Mouse (Mus musculus): ENCODE measurements around the gene Wnt8b. TPM values are rescaled to one million over a fixed set of nuclear protein-coding genes. Genes with fewer than 3 reads are reported as not detected.
"Not testable (repeated sequence)": the region's sequence is repeated elsewhere in the genome, so short reads cannot be mapped to it uniquely, and the experiment has no call there.

Wnt8b gene
- 0.12 and 0.15 TPM in 2 replicates for polyA plus RNA-seq (2015; fragmentation: Nextera tagmentation; extraction: Ambion mirVana)

DNA sequence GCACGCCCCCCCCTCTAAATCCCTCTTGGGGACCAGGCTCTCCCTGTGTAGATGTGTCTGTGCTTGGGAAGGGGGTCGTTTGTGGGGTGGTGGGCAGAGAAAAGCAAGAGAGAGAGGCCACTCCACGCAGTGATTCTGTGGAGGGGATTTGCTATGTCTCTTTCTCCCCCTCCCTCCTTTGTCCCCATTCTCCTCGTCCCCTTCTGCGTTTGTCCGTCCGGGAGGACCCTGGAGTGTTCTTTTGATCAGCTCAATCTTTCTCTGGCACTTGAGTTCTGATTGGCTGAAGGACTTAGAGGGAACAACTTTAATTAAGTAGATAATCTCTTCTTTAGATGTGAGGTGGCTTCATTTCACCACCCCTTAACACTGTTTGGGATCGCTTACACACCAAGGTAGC lies at the start of gene Wnt8b:
Gene Wnt8b (plus strand): TSS at position 345 of the 400 bp plus-strand sequence.
- Histone ChIP-seq H3K4me2 (no peak within 1 kb of the TSS), H3K36me3 (no peaks in the 10 kb centered on the region), H3K27ac (no peak within 1 kb of the TSS), H3K9me3 (no peaks in the 10 kb centered on the region), H3K4me3 (replicated peaks) (no peak within 1 kb of the TSS), H3K27me3 (replicated peaks) (no peaks in the 10 kb centered on the region; the same call in none of the 2 replicates), H3K4me1 (no peaks in the 10 kb centered on the region), H3K9ac (no peak within 1 kb of the TSS)
- ATAC-seq (ENCODE audit: insufficient read depth, low FRiP score, low read depth) = no peak
- 44% methylated on average over 8 of the region's 8 CpGs for WGBS

DNA sequence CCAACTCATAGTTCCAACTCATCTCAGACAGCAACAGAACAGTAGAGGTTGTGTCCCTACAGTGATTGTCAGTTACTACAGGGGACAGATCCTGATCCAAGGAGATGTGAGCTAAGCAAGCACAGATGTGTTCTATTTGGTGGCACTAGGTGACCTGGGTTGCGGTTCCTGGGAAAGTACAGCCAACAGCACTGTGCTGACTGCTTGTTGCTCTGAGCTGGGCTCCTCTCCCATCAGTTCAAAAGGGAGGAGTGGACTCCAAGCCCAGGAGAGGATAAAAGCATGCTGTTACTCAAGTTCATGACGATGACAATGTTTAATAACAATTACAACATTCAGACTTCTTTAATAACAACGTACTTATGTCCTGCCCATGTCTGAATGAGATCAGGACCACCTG lies 47.5 kb upstream of the Wnt8b start:
- Histone ChIP-seq H3K36me3 (no peaks in the 10 kb centered on the region), H3K4me3 (replicated peaks) (no peak overlapping the region), H3K9me3 (no peaks in the 10 kb centered on the region), H3K27ac (no peak overlapping the region), H3K9ac (no peak overlapping the region), H3K4me1 (no peaks in the 10 kb centered on the region), H3K4me2 (no peak overlapping the region), H3K27me3 (replicated peaks) (no peaks in the 10 kb centered on the region)
- ATAC-seq (ENCODE audit: insufficient read depth, low FRiP score, low read depth) = no peak
- 73% methylated on average over 3 of the region's 3 CpGs for WGBS

DNA sequence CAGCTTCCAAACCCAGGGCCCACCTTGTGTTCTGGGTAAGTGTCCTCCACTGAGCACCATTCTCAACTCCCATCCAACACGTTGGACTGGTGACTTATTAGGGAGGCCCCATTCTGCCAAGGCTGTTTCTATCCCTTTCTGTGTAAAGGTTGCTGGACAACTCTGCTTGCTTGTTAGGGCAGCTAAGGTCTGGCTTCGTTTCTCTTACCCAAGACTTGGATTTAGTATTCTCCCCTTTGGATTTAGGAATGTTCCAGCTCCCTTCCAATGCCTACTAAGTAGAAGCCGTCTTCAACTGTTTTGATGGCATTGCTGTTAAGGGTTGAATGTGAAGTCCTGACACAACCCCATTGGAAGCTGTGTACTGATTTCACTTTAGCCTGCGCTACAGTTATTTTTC lies 45.3 kb upstream of the Wnt8b start:
- Histone ChIP-seq H3K4me1 (no peaks in the 10 kb centered on the region), H3K4me3 (replicated peaks) (no peak overlapping the region), H3K27me3 (replicated peaks) (no peaks in the 10 kb centered on the region), H3K9me3 (no peaks in the 10 kb centered on the region), H3K4me2 (no peak overlapping the region), H3K36me3 (no peaks in the 10 kb centered on the region), H3K27ac (no peak overlapping the region), H3K9ac (no peak overlapping the region)
- ATAC-seq (ENCODE audit: insufficient read depth, low FRiP score, low read depth) = no peak
- 87% methylated on average over 4 of the region's 4 CpGs for WGBS

DNA sequence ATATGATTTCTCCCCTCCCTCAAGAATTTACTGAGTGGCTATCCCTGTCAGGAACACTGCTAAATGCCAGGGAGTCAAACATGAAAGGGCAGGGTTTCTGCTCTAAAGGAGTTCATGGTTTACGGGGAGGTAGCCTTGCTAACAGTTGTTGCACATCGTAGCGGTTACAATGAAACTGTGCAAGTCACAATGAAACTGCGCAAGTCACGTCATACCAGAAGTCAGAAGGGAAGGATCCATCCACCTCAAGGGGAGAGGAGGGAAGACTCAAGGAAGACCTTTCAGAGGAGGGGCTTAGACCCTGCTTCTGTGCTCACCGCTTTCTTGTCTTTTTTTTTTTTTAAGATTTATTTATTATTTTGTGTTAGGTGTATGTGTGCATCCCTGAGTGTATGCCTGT lies 38.4 kb upstream of the Wnt8b start:
- WGBS = 85% methylated on average over 6 of the region's 6 CpGs
- H3K27ac ChIP-seq = no peak overlapping the region
- no peak overlapping the region for H3K4me2 ChIP-seq
- no peak overlapping the region for H3K4me3 ChIP-seq (replicated peaks)
- H3K9me3 ChIP-seq = no peaks in the 10 kb centered on the region
- no peaks in the 10 kb centered on the region for H3K27me3 ChIP-seq (replicated peaks)
- no peaks in the 10 kb centered on the region for H3K36me3 ChIP-seq
- H3K4me1 ChIP-seq = no peaks in the 10 kb centered on the region
- no peak for ATAC-seq (ENCODE audit: insufficient read depth, low FRiP score, low read depth)
- no peak overlapping the region for H3K9ac ChIP-seq

DNA sequence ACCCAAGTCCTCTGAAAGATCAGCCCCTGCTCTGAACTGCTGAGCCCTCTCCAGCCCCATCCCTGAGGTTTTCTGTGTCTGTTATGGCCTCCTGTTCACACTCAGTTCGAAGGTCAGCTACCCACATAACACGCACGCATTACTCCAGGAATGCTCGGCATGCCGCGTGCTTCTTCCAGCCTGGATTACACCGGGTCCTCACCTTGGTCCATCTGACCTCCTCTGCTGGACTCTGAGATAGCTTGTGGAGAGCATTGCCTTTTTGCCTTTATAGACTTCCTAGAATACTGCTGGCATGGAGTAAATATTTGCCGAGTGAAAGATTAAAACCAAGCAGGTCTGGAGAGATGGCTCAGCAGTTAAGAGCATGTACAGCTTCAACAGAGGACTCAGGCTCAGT lies 37.9 kb upstream of the Wnt8b start:
- H3K36me3 ChIP-seq = no peaks in the 10 kb centered on the region
- no peaks in the 10 kb centered on the region for H3K4me1 ChIP-seq
- no peak for ATAC-seq (ENCODE audit: insufficient read depth, low FRiP score, low read depth)
- no peak overlapping the region for H3K27ac ChIP-seq
- H3K4me3 ChIP-seq (replicated peaks) = no peak overlapping the region
- no peaks in the 10 kb centered on the region for H3K27me3 ChIP-seq (replicated peaks)
- H3K4me2 ChIP-seq = no peak overlapping the region
- H3K9ac ChIP-seq = no peak overlapping the region
- WGBS = 61% methylated on average over 8 of the region's 8 CpGs
- no peaks in the 10 kb centered on the region for H3K9me3 ChIP-seq

DNA sequence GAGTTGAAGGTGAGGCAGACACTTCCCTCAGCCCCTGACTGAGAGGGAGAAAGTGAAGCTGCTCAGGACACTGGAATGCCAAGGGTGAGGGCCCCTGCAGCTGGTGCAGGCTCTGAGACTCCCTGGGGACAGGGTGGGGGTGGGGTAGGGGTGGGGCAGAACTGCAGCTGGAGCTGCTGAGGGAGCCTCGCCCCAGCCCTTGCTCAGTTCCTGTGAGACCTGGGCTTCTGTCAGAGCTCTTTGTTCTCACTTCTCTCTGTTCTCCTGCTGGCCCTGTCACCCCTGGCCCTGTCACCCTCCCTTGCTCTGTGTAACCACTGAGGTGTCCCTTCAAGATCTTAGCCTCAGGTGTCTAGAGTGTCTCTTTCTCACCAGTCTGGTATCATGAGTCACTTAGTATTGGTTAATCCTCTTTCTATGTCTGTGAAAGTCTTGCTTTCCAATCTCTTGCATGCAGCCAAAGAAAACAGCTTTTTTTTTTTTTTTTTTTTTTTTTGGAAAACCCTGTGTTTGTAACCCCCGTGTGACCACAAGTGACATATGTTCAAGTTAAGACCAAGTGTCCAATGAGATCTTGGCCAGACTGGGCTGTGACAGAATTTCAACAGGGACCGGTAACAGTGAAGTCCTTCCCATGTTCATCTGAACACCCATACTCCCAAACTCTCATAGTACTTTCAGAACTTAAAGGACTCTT lies 35.8 kb upstream of the Wnt8b start:
- Histone ChIP-seq H3K4me1 (no peaks in the 10 kb centered on the region), H3K4me2 (no peak overlapping the region), H3K4me3 (replicated peaks) (no peak overlapping the region), H3K36me3 (no peaks in the 10 kb centered on the region), H3K9ac (no peak overlapping the region), H3K9me3 (no peaks in the 10 kb centered on the region), H3K27me3 (replicated peaks) (no peaks in the 10 kb centered on the region), H3K27ac (no peak overlapping the region)
- ATAC-seq (ENCODE audit: insufficient read depth, low FRiP score, low read depth) = peak; percentile 50; the same call in 1 of the 2 replicates
- WGBS = 45% methylated on average over 3 of the region's 3 CpGs

DNA sequence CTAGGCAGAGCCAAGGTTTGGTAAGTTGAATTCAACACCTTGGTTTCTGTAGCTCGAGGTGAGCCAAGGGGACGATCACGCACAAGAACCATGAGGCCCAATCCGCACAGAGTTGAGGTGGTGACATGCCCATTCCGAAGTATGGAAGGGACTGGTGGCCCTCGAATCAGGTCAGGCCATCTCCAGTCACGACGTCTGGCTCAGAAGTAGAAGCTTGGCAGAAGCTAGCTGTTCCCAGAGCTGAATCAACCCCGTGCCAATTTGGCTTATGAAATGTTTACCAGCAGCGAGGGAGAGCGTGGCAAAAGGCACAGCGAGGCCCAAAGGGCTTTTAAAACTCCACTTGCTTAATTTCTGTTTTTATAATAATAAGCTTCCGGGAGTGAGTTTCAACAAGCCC lies 34.6 kb upstream of the Wnt8b start:
- no peaks in the 10 kb centered on the region for H3K27me3 ChIP-seq (replicated peaks)

DNA sequence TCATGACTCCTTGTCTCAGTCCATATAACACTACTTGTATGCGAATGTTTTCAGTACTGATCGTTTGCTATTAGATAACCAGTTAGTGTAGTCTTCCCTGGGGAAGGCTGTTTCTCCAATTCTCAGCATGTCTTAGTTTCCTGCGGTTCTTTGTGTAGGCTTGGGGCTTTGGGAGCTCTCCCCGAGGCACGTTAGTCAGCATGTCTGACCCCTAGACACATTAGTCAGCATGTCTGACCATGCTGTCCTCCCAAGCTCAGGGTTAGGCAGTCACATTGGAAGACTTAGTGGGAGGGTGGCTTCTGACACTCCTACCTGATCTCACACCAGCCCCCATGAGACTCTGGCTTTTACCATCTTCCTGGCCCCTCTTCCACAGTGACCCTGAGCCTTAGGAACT lies 32.8 kb upstream of the Wnt8b start:
- ATAC-seq (ENCODE audit: insufficient read depth, low FRiP score, low read depth) = no peak
- Histone ChIP-seq H3K9me3 (no peaks in the 10 kb centered on the region), H3K4me3 (replicated peaks) (no peak overlapping the region), H3K4me2 (no peak overlapping the region), H3K9ac (no peak overlapping the region), H3K27ac (no peak overlapping the region), H3K27me3 (replicated peaks) (no peaks in the 10 kb centered on the region), H3K4me1 (no peaks in the 10 kb centered on the region), H3K36me3 (no peaks in the 10 kb centered on the region)
- WGBS = 72% methylated on average over 5 of the region's 5 CpGs

More for the DNA sequence above, 34.6 kb upstream of the Wnt8b start:
- Histone ChIP-seq H3K36me3 (no peaks in the 10 kb centered on the region), H3K4me3 (replicated peaks) (no peak overlapping the region), H3K4me2 (no peak overlapping the region), H3K4me1 (no peaks in the 10 kb centered on the region), H3K27ac (no peak overlapping the region), H3K9ac (no peak overlapping the region), H3K9me3 (no peaks in the 10 kb centered on the region)
- no peak for ATAC-seq (ENCODE audit: insufficient read depth, low FRiP score, low read depth)
- 81% methylated on average over 13 of the region's 13 CpGs for WGBS

DNA sequence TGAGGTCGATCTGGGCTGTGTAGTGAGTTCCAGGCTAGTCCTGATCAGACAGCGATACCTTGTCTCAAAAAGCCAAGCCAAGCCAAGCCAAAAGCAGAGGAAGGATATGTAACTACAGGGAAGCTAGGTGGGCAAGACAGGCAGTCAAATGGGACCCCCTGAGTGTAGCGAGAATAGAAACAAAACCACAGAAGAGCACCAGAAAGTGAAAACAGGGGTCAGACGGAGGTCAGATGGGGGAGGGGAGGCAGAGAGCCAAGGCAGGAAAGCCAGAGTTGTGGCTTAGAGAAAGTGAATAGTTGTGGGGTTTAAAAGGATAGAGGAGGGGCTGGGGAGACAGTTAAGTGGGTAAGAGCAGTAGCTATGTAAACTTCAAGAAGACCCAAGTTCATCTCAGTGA lies 31.8 kb upstream of the Wnt8b start:
- WGBS = 56% methylated on average over 4 of the region's 4 CpGs
- no peaks in the 10 kb centered on the region for H3K36me3 ChIP-seq
- no peaks in the 10 kb centered on the region for H3K9me3 ChIP-seq
- H3K4me3 ChIP-seq (replicated peaks) = no peak overlapping the region
- H3K27ac ChIP-seq = no peak overlapping the region
- H3K27me3 ChIP-seq (replicated peaks) = no peaks in the 10 kb centered on the region
- H3K4me2 ChIP-seq = no peak overlapping the region
- H3K4me1 ChIP-seq = no peaks in the 10 kb centered on the region
- no peak overlapping the region for H3K9ac ChIP-seq
- no peak for ATAC-seq (ENCODE audit: insufficient read depth, low FRiP score, low read depth)

DNA sequence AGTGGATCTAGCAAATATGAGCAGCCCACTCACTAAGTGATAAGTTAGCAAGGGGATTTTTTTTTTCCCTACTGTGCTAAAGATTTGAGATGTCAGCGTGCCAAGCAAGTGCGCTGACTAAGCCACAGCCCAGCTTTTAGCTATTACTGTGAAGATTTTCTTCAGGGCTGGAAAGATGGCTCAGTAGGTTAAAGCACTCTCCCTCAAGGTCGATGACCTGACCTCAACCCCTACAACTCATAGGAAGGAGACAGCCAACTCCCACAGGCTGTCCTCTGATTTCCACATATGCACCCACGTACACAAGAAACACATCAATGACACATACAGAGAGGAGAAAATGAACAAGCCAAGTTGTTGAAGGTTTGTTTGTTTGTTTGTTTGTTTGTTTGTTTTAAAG lies 31.1 kb upstream of the Wnt8b start:
- Histone ChIP-seq H3K9me3 (no peaks in the 10 kb centered on the region), H3K27ac (no peak overlapping the region), H3K36me3 (no peaks in the 10 kb centered on the region), H3K9ac (no peak overlapping the region), H3K27me3 (replicated peaks) (no peaks in the 10 kb centered on the region), H3K4me1 (no peaks in the 10 kb centered on the region), H3K4me2 (no peak overlapping the region), H3K4me3 (replicated peaks) (no peak overlapping the region)
- no peak for ATAC-seq (ENCODE audit: insufficient read depth, low FRiP score, low read depth)
- 70% methylated on average over 4 of the region's 4 CpGs for WGBS

DNA sequence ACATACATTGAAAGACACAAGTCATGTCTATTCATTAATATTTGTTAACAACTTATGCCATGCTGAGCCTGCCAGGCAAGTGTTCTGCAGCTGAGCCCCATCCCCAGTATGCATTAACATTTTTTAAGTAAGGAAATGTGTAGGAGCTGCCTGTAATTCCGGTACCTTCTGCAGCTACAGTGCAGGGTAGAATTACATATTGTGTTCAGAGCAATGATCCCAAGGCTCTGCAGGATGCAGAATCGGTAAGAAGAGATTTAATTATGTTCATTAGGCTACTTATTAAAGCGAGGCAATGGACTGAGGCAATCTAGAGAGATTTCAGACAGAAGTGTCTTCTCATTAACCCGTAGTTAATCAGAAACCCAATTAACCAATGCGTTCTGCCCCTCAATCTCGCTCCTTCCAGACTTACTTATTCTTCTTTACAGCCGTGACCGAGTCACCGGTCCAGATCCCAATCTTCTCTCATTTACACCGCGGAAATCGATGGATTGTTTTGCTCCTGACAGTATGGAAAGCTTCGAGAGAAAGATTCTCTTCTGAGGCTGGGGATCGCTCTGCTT lies 27.2 kb upstream of the Wnt8b start:
- H3K36me3 ChIP-seq; H3K4me3 ChIP-seq (replicated peaks); H3K9me3 ChIP-seq; H3K27me3 ChIP-seq (replicated peaks); H3K4me1 ChIP-seq; H3K9ac ChIP-seq; H3K27ac ChIP-seq; ATAC-seq (ENCODE audit: insufficient read depth, low FRiP score, low read depth); H3K4me2 ChIP-seq: not testable (repeated sequence)
- 76% methylated on average over 14 of the region's 14 CpGs for WGBS

DNA sequence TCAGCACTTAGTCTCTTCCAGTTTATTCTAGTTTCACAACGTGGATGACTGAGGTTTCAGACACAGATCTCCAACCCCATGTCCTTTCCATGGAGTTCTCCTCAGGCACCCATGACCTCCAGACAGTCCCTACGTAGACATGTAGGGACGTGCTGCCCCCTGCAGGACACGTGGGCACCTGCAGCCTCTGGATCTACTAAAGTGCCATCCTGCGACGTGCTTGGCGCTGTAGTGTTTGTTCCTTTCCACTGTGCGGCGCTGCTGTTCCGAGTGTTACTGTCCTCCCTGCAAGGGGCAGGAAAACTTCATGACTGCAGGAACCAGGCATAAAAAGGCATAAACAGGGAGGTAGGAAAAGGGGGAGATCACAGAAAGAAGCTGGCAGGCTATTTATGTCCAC lies 19.1 kb upstream of the Wnt8b start:
- no peaks in the 10 kb centered on the region for H3K36me3 ChIP-seq
- no peaks in the 10 kb centered on the region for H3K4me1 ChIP-seq
- no peak overlapping the region for H3K4me2 ChIP-seq
- no peak overlapping the region for H3K27ac ChIP-seq
- no peak overlapping the region for H3K4me3 ChIP-seq (replicated peaks)
- H3K27me3 ChIP-seq (replicated peaks) = no peaks in the 10 kb centered on the region
- H3K9me3 ChIP-seq = no peaks in the 10 kb centered on the region
- H3K9ac ChIP-seq = no peak overlapping the region
- no peak for ATAC-seq (ENCODE audit: insufficient read depth, low FRiP score, low read depth)
- 4% methylated on average over 10 of the region's 10 CpGs for WGBS

DNA sequence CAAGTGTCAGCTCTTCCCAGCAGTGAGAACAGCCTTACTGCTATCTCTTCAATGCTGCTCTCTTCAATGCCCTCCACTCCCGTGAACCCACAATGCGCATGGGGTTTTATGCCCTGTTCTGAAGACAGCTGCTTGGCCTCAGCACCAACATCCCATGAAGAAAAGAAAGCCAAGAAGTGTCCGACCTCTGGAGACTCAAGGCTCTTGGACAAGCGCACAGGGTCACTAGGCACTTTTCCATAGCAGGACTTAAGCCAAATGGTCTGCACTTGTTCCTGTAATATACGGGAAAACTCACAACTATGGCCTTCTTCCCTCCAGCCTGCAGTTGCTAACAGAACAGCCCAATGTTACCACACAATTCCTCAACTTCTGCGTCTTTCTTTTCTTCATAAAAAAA lies 18.0 kb upstream of the Wnt8b start:
- Histone ChIP-seq H3K27me3 (replicated peaks) (no peaks in the 10 kb centered on the region), H3K36me3 (no peaks in the 10 kb centered on the region), H3K4me1 (no peaks in the 10 kb centered on the region), H3K4me2 (no peak overlapping the region), H3K4me3 (replicated peaks) (no peak overlapping the region), H3K27ac (no peak overlapping the region), H3K9ac (no peak overlapping the region), H3K9me3 (no peaks in the 10 kb centered on the region)
- 78% methylated on average over 6 of the region's 6 CpGs for WGBS
- no peak for ATAC-seq (ENCODE audit: insufficient read depth, low FRiP score, low read depth)
